Comparison of ENCODE assay signal across 12 mouse cellular contexts in genomic region chr16:74506173-74506709, GRCm38 (mm10).
"Had no signal": no experiment of that assay in that cellular context is flagged by ENCODE, and none has a peak within 500 bp of the region (broad histone marks: within the 10 kb centered on the region; RNA-seq: fewer than 3 reads in every experiment).

No protein-coding gene starts in this region.

- ATAC-seq: inflammation-experienced regulatory T-cells, adult 6 months; intestine, embryonic 16.5 days had no signal

- H3K4me1 ChIP-seq: liver, embryonic 13.5 days had no signal

- H3K4me2 ChIP-seq: liver, embryonic 13.5 days; midbrain, embryonic 11.5 days had no signal

- H3K9me3 ChIP-seq: liver, embryonic 13.5 days had no signal

- H3K36me3 ChIP-seq: liver, embryonic 13.5 days had no signal

- DNase-seq: kidney, adult 8-10 months; kidney, postnatal 14 days; kidney, postnatal 4 days; liver, embryonic 13.5 days; lung, adult 2 months; lung, postnatal 14 days; lung, postnatal 4 days; midbrain, embryonic 14.5 days; thymus, postnatal 25 days had no signal

- H3K4me3 ChIP-seq: liver, embryonic 13.5 days had no signal

- H3K27ac ChIP-seq: liver, embryonic 13.5 days had no signal

- H3K27me3 ChIP-seq: liver, embryonic 13.5 days had no signal

- H3K9ac ChIP-seq: liver, embryonic 13.5 days had no signal
